Mouse (Mus musculus): ENCODE measurements around the gene Ebf1.

DNA sequence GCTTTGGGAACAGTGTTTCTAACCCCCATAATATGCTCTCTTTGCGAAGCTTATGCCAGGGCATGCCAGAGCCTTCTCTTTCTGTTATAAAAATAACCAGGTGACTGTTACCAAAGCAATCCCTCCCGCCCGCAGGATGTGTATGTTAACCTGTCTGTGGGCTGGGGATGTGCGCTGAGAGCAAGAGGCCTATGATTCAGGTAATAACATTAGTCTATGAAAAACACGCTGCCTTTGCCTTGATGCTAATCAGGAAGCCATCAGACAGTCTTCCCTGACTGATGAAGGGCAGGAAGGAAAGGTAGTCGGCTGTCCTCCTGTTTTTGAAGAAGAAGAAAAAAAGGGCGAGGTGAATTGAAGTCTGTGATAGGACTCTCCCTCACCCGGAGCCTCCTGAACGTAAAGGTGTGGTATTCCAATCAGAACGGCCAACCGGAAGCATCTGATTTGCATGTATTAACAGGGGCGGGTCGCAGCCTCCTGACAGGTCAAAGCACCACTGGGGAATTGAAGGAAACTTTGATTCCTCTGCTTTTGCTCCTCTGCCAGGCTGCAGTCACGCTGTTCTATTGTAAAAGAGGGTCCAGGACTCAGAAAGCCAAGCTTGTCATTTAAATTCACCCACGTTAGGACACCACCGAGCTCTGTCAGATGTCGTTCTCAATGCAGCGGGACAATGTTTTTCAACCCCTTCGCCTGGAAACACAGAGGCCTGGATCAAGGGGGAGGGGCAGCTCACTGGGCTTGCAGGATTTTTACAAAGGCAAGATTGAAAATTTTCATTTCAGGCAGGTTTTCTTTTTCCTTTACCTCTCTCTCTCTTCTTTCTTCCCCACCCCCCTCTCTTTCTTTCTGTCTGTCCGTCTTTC, 144.2 kb downstream of the Ebf1 start:
- TF ChIP-seq CTCF (IDR thresholded peaks at IDR 0.05; ENCODE audit: low read depth, low read length) = no peak
- TF ChIP-seq POLR2A (IDR thresholded peaks at IDR 0.05; ENCODE audit: insufficient read depth, low read length) = no peak
- TF ChIP-seq EP300 (IDR thresholded peaks at IDR 0.05; ENCODE audit: insufficient read depth, low read depth, low read length) = peak; percentile 90
